Mouse (Mus musculus): Measurements from ENCODE around the gene Dazap1. TPM values are rescaled to one million over a fixed set of nuclear protein-coding genes. Genes with fewer than 3 reads are reported as not detected.

Dazap1 gene
- total RNA-seq, 1 experiment, result 154 TPM

- no peak overlapping the region for H3K27ac ChIP-seq (ENCODE audit: insufficient read depth, low read depth, low read length, poor library complexity, severe bottlenecking)
- H3K9me3 ChIP-seq (ENCODE audit: control insufficient read depth, insufficient read depth, low read depth, low read length), result no peaks in the 10 kb centered on the region
- H3K36me3 ChIP-seq (ENCODE audit: control insufficient read depth, insufficient read depth, low read length, poor library complexity, severe bottlenecking), result peaks cover 44% of the 10 kb centered on the region
- no peak overlapping the region for H3K9ac ChIP-seq (ENCODE audit: insufficient read depth, low read depth, low read length, poor library complexity, severe bottlenecking)
- H3K4me3 ChIP-seq (ENCODE audit: insufficient read depth in 1 of 2, low read depth in 1 of 2, low read length in 2 of 2, poor library complexity in 1 of 2, severe bottlenecking in 1 of 2), result no peak overlapping the region
- in situ Hi-C loops (cut with MboI; ENCODE audit: low sequenced_read_pairs in 2 of 2, unreplicated experiment in 2 of 2), result no loop called here
- peaks cover 0 to 19% of the 10 kb centered on the region in 2 experiments; a peak in 2 of 4 replicates for H3K4me1 ChIP-seq (ENCODE audit: control insufficient read depth in 2 of 2, insufficient read depth in 2 of 2, low read length in 2 of 2, poor library complexity in 1 of 2)
- no peak for TF ChIP-seq MAFK (IDR thresholded peaks at IDR 0.05; ENCODE audit: insufficient read depth, low read depth, low read length)
- TF ChIP-seq HCFC1 (IDR thresholded peaks at IDR 0.05; ENCODE audit: borderline replicate concordance, insufficient read depth, low read length), result no peak
- no peak for TF ChIP-seq CHD2 (IDR thresholded peaks at IDR 0.05; ENCODE audit: low read depth, low read length)
- TF ChIP-seq ZC3H11A (IDR thresholded peaks at IDR 0.05; ENCODE audit: borderline replicate concordance, low read depth, low read length), result no peak
- no peak for TF ChIP-seq ZNF384 (IDR thresholded peaks at IDR 0.05; ENCODE audit: low read depth, low read length)
- DNase-seq (ENCODE audit: low read depth, low spot score), result no peak
Observed at GRCm38 (mm10) chr10:80288657-80289056, 27.4 kb downstream of the Dazap1 start.

- in situ Hi-C loops (cut with MboI; ENCODE audit: low sequenced_read_pairs in 2 of 2, unreplicated experiment in 2 of 2), result no loop called here
- DNase-seq (ENCODE audit: low read depth, low spot score), result peak; percentile 96
- no peaks in the 10 kb centered on the region for H3K9me3 ChIP-seq (ENCODE audit: control insufficient read depth, insufficient read depth, low read depth, low read length)
- H3K9ac ChIP-seq (ENCODE audit: insufficient read depth, low read depth, low read length, poor library complexity, severe bottlenecking), result peak within 1 kb of the TSS; percentile 99
- peak within 1 kb of the TSS; percentile 71 to 83 for H3K4me3 ChIP-seq (ENCODE audit: insufficient read depth in 1 of 2, low read depth in 1 of 2, low read length in 2 of 2, poor library complexity in 1 of 2, severe bottlenecking in 1 of 2)
- peaks cover 0 to 23% of the 10 kb centered on the region in 2 experiments; a peak in 2 of 4 replicates for H3K4me1 ChIP-seq (ENCODE audit: control insufficient read depth in 2 of 2, insufficient read depth in 2 of 2, low read length in 2 of 2, poor library complexity in 1 of 2)
- TF ChIP-seq ZNF384 (IDR thresholded peaks at IDR 0.05; ENCODE audit: low read depth, low read length) (no peak), ZC3H11A (IDR thresholded peaks at IDR 0.05; ENCODE audit: borderline replicate concordance, low read depth, low read length) (no peak), HCFC1 (IDR thresholded peaks at IDR 0.05; ENCODE audit: borderline replicate concordance, insufficient read depth, low read length) (peak; percentile 70; the same call in 1 of the 2 replicates), MAFK (IDR thresholded peaks at IDR 0.05; ENCODE audit: insufficient read depth, low read depth, low read length) (no peak), CHD2 (IDR thresholded peaks at IDR 0.05; ENCODE audit: low read depth, low read length) (peak; percentile 94)
- H3K27ac ChIP-seq (ENCODE audit: insufficient read depth, low read depth, low read length, poor library complexity, severe bottlenecking), result peak within 1 kb of the TSS; percentile 87
- H3K36me3 ChIP-seq (ENCODE audit: control insufficient read depth, insufficient read depth, low read length, poor library complexity, severe bottlenecking), result peaks cover 28% of the 10 kb centered on the region
Observed at GRCm38 (mm10) chr10:80292251-80293146, 31.2 kb downstream of the Dazap1 start, which contains the start of gene Rps15. TSS of gene Rps15 (plus strand) at chr10:80292453.

- peak overlapping the region; percentile 71 to 83 for H3K4me3 ChIP-seq (ENCODE audit: insufficient read depth in 1 of 2, low read depth in 1 of 2, low read length in 2 of 2, poor library complexity in 1 of 2, severe bottlenecking in 1 of 2)
- peak overlapping the region; percentile 87 for H3K27ac ChIP-seq (ENCODE audit: insufficient read depth, low read depth, low read length, poor library complexity, severe bottlenecking)
- peaks cover 0 to 20% of the 10 kb centered on the region in 2 experiments; a peak in 2 of 4 replicates for H3K4me1 ChIP-seq (ENCODE audit: control insufficient read depth in 2 of 2, insufficient read depth in 2 of 2, low read length in 2 of 2, poor library complexity in 1 of 2)
- TF ChIP-seq CHD2 (IDR thresholded peaks at IDR 0.05; ENCODE audit: low read depth, low read length) (no peak), MAFK (IDR thresholded peaks at IDR 0.05; ENCODE audit: insufficient read depth, low read depth, low read length) (no peak), ZC3H11A (IDR thresholded peaks at IDR 0.05; ENCODE audit: borderline replicate concordance, low read depth, low read length) (no peak), ZNF384 (IDR thresholded peaks at IDR 0.05; ENCODE audit: low read depth, low read length) (no peak), HCFC1 (IDR thresholded peaks at IDR 0.05; ENCODE audit: borderline replicate concordance, insufficient read depth, low read length) (no peak)
- in situ Hi-C loops (cut with MboI; ENCODE audit: low sequenced_read_pairs in 2 of 2, unreplicated experiment in 2 of 2), result no loop called here
- peaks cover 26% of the 10 kb centered on the region for H3K36me3 ChIP-seq (ENCODE audit: control insufficient read depth, insufficient read depth, low read length, poor library complexity, severe bottlenecking)
- peak overlapping the region; percentile 99 for H3K9ac ChIP-seq (ENCODE audit: insufficient read depth, low read depth, low read length, poor library complexity, severe bottlenecking)
- DNase-seq (ENCODE audit: low read depth, low spot score), result no peak
- H3K9me3 ChIP-seq (ENCODE audit: control insufficient read depth, insufficient read depth, low read depth, low read length), result no peaks in the 10 kb centered on the region
Observed at GRCm38 (mm10) chr10:80293325-80293724, 32.0 kb downstream of the Dazap1 start.

- Histone ChIP-seq H3K27ac (ENCODE audit: insufficient read depth, low read depth, low read length, poor library complexity, severe bottlenecking) (no peak overlapping the region), H3K9me3 (ENCODE audit: control insufficient read depth, insufficient read depth, low read depth, low read length) (no peaks in the 10 kb centered on the region), H3K4me3 (ENCODE audit: insufficient read depth in 1 of 2, low read depth in 1 of 2, low read length in 2 of 2, poor library complexity in 1 of 2, severe bottlenecking in 1 of 2) (peak overlapping the region; percentile 71 to 83; a peak in 3 of 4 replicates), H3K4me1 (ENCODE audit: control insufficient read depth in 2 of 2, insufficient read depth in 2 of 2, low read length in 2 of 2, poor library complexity in 1 of 2) (peaks cover 0 to 17% of the 10 kb centered on the region in 2 experiments; a peak in 2 of 4 replicates), H3K36me3 (ENCODE audit: control insufficient read depth, insufficient read depth, low read length, poor library complexity, severe bottlenecking) (peaks cover 26% of the 10 kb centered on the region), H3K9ac (ENCODE audit: insufficient read depth, low read depth, low read length, poor library complexity, severe bottlenecking) (peak overlapping the region; percentile 99; the same call in 1 of the 2 replicates)
- in situ Hi-C loops (cut with MboI; ENCODE audit: low sequenced_read_pairs in 2 of 2, unreplicated experiment in 2 of 2), result no loop called here
- TF ChIP-seq ZNF384 (IDR thresholded peaks at IDR 0.05; ENCODE audit: low read depth, low read length) (no peak), HCFC1 (IDR thresholded peaks at IDR 0.05; ENCODE audit: borderline replicate concordance, insufficient read depth, low read length) (no peak), CHD2 (IDR thresholded peaks at IDR 0.05; ENCODE audit: low read depth, low read length) (no peak), MAFK (IDR thresholded peaks at IDR 0.05; ENCODE audit: insufficient read depth, low read depth, low read length) (no peak), ZC3H11A (IDR thresholded peaks at IDR 0.05; ENCODE audit: borderline replicate concordance, low read depth, low read length) (no peak)
- no peak for DNase-seq (ENCODE audit: low read depth, low spot score)
Observed at GRCm38 (mm10) chr10:80294311-80294710, 33.0 kb downstream of the Dazap1 start.

Data from ES-E14 (cell line).